Mouse (Mus musculus): ENCODE results near the gene Gng7.

GRCm38 (mm10) chr10:80972071-80972987 lies 42.4 kb downstream of the Gng7 start:
- TF ChIP-seq POLR2A (IDR thresholded peaks at IDR 0.05; ENCODE audit: borderline replicate concordance, extremely low read depth, low read depth, low read length), result no peak
- no peak for TF ChIP-seq CTCF (IDR thresholded peaks at IDR 0.05; ENCODE audit: insufficient read depth, low read length)
